ENCODE assay signal across 20 mouse cellular contexts in the genomic region with DNA sequence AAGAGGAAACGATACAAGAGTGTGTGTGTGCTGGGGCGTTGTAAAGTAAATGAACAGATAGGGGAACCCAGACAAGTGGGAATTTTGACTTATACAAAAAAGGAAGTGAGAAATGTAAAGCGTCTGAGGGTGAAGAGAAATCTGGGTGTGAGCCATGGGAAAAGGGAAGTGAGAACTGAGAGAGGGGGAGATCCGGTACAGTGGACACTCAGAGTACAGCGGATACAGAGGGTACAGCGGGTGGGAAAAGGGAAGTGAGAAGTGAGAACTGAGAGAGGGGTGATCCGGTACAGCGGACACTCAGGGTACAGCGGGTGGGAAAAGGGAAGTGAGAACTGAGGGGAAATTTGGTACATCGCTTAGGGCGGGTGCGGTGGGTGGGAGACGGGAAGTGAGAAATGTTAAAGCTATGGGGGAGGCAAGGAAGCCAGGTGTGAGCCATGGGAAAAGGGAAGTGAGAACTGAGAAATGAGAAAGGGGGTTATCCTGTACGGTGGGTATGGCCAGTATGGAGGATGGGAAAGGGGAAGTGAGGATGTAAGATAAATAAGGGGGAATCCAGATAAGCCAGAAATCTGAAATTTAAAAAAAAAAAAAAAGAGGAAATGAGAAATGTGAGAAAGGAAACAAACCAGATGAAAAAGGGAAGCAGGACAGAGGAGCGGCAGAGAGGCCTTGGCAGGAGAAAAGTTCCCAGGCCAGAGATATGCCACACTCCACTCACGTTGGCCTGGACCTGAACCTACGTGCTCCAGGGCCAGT.
A peak's percentile ranks its signal among the peaks of the same experiment; 100 is the strongest.
DNase-seq lines count a peak whose midpoint lies in the region; ATAC-seq and TF ChIP-seq lines count a peak whose summit lies in the region.
"Had no signal": no experiment of that assay in that cellular context is flagged by ENCODE, and none has a peak within 500 bp of the region (broad histone marks: within the 10 kb centered on the region; RNA-seq: fewer than 3 reads in every experiment).

No protein-coding gene starts in this region.

- H3K4me2 ChIP-seq in liver, postnatal 0 days (ENCODE audit: low read depth, low read length) = no peak overlapping the region
- H3K4me2 ChIP-seq in liver, embryonic 11.5 days = no peak overlapping the region
- H3K4me2 ChIP-seq: forebrain, embryonic 13.5 days; heart, embryonic 13.5 days; kidney, embryonic 15.5 days; limb, embryonic 13.5 days; midbrain, embryonic 15.5 days had no signal

- 39% methylated on average over 17 of the region's 17 CpGs for WGBS in liver, postnatal 0 days (ENCODE audit: insufficient replicate concordance)
- 54% methylated on average over 17 of the region's 17 CpGs for WGBS in liver, embryonic 11.5 days

- no peaks in the 10 kb centered on the region for H3K27me3 ChIP-seq in liver, postnatal 0 days (ENCODE audit: insufficient read depth, low read length)
- no peaks in the 10 kb centered on the region for H3K27me3 ChIP-seq in liver, embryonic 11.5 days (replicated peaks; ENCODE audit: control insufficient read depth, insufficient read depth, low read length)
- H3K27me3 ChIP-seq: forebrain, embryonic 13.5 days; heart, embryonic 13.5 days; kidney, embryonic 15.5 days; limb, embryonic 13.5 days; midbrain, embryonic 15.5 days had no signal

- no peak overlapping the region for H3K4me3 ChIP-seq in liver, postnatal 0 days (ENCODE audit: low read depth, low read length)
- H3K4me3 ChIP-seq in liver, embryonic 11.5 days (ENCODE audit: low read depth, low read length) = no peak overlapping the region
- H3K4me3 ChIP-seq: forebrain, embryonic 13.5 days; heart, embryonic 13.5 days; kidney, embryonic 15.5 days; limb, embryonic 13.5 days; midbrain, embryonic 15.5 days had no signal

- DNase-seq in liver, postnatal 0 days = peak; percentile 27
- no peak for DNase-seq in liver, embryonic 11.5 days (ENCODE audit: low spot score)
- DNase-seq in MEL-GATA-1-ER (ENCODE audit: extremely low read depth, low read depth) = peak; percentile 95
- peak; percentile 8 to 16 for DNase-seq in spleen, postnatal 36 days (ENCODE audit: low spot score in 2 of 2)
- no peak for DNase-seq in adrenal gland, postnatal 10 days
- no peak for DNase-seq in kidney, postnatal 14 days
- no peak for DNase-seq in right cerebral cortex, adult 18-20 months
- DNase-seq: adrenal gland, postnatal 36 days; cerebellum, adult 8-10 months; thymus, postnatal 36 days had no signal

- H3K27ac ChIP-seq in liver, postnatal 0 days (ENCODE audit: low read depth) = peak overlapping the region; percentile 80
- H3K27ac ChIP-seq in liver, embryonic 11.5 days (ENCODE audit: low read depth, low read length) = no peak overlapping the region
- H3K27ac ChIP-seq: forebrain, embryonic 13.5 days; heart, embryonic 13.5 days; kidney, embryonic 15.5 days; limb, embryonic 13.5 days; liver, embryonic 14.5 days; midbrain, embryonic 15.5 days had no signal

- no peak for TF ChIP-seq EP300 in liver, postnatal 0 days (IDR thresholded peaks at IDR 0.05; ENCODE audit: low read depth)

- H3K4me1 ChIP-seq in liver, postnatal 0 days (ENCODE audit: insufficient read depth) = no peaks in the 10 kb centered on the region
- H3K4me1 ChIP-seq in liver, embryonic 11.5 days (replicated peaks; ENCODE audit: control insufficient read depth, insufficient read depth, low read length) = no peaks in the 10 kb centered on the region
- H3K4me1 ChIP-seq: forebrain, embryonic 13.5 days; heart, embryonic 13.5 days; kidney, embryonic 15.5 days; midbrain, embryonic 15.5 days had no signal

- no peak for TF ChIP-seq CTCF in liver, postnatal 0 days (IDR thresholded peaks at IDR 0.05; ENCODE audit: low read depth)

- H3K9ac ChIP-seq in liver, postnatal 0 days (replicated peaks) = no peak overlapping the region
- H3K9ac ChIP-seq in liver, embryonic 11.5 days (ENCODE audit: low read depth, low read length) = no peak overlapping the region
- H3K9ac ChIP-seq: forebrain, embryonic 13.5 days; heart, embryonic 13.5 days; kidney, embryonic 15.5 days; limb, embryonic 13.5 days; liver, embryonic 14.5 days; midbrain, embryonic 15.5 days had no signal

- no peaks in the 10 kb centered on the region for H3K9me3 ChIP-seq in liver, postnatal 0 days (ENCODE audit: low read length)
- H3K9me3 ChIP-seq in liver, embryonic 11.5 days (ENCODE audit: control insufficient read depth, low read length) = no peaks in the 10 kb centered on the region
- H3K9me3 ChIP-seq: forebrain, embryonic 13.5 days; heart, embryonic 13.5 days; kidney, embryonic 15.5 days; limb, embryonic 13.5 days; midbrain, embryonic 15.5 days had no signal

- peak; percentile 66 for ATAC-seq in liver, postnatal 0 days
- no peak for ATAC-seq in liver, embryonic 11.5 days (replicated peaks; ENCODE audit: low FRiP score)
- ATAC-seq in hematopoietic stem cell, adult 5-6 weeks (replicated peaks in 1 of 2; ENCODE audit: insufficient read depth in 1 of 2, low FRiP score in 2 of 2, low TSS enrichment in 1 of 2, low read depth in 1 of 2, poor library complexity in 2 of 2, severe bottlenecking in 2 of 2) = peak; percentile 66 to 78
- ATAC-seq: forebrain, embryonic 13.5 days; hindbrain, embryonic 16.5 days; intestine, embryonic 16.5 days; lung, postnatal 0 days; midbrain, embryonic 15.5 days had no signal

- H3K36me3 ChIP-seq in liver, postnatal 0 days (replicated peaks; ENCODE audit: insufficient read depth, low read length) = no peaks in the 10 kb centered on the region
- H3K36me3 ChIP-seq in liver, embryonic 11.5 days (ENCODE audit: control insufficient read depth, insufficient read depth, low read length) = no peaks in the 10 kb centered on the region
- H3K36me3 ChIP-seq: heart, embryonic 13.5 days; kidney, embryonic 15.5 days; limb, embryonic 13.5 days; midbrain, embryonic 15.5 days had no signal

Comparison
In these comparisons a context has a peak if more than half of its experiments do, and no peak if none do; other contexts are left out.
1. DNase-seq: peak in liver, postnatal 0 days (single experiment), MEL-GATA-1-ER (single experiment) and spleen, postnatal 36 days (2 of 2); none in liver, embryonic 11.5 days (single experiment), adrenal gland, postnatal 10 days (single experiment), kidney, postnatal 14 days (single experiment) and right cerebral cortex, adult 18-20 months (single experiment).